Mouse (Mus musculus): ENCODE data around the gene Syngr2.

DNA sequence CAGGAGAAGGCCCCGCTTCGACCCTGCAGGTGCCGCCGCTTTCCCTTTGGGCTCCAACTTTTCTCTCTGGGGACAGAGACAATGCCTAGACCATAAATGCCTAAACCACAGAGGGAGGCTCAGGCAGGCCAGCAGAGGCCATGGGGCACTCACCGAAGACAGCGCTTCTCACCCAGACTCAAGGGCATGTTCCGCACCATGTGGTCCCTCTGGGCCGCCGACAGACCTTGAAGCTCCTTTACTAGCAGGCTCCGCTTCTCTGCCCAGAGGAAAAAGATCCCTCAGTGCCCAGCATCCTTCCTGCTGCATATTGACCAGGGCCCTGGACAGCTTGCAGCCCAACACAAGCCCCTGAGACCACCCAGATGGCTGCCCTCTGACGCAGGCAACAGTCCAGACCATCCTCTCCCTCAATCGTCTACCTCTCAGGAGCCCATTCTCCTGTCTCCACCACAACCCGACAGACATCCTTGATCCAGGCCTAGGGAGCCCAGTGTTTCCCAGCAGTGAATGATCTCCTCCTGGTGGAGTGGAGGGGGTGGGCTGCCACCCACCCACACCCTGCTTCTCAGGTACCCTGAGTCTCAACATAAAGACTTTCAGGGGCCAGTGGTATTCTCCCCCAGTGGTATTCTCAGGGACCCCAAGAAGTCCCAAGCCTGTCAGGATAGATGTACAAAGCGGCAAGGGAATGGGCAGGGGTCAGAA lies 33.2 kb upstream of the Syngr2 start:
- TF ChIP-seq CTCF (IDR thresholded peaks at IDR 0.05; ENCODE audit: low read depth, low read length) = no peak
- TF ChIP-seq TAL1 (conservative IDR thresholded peaks at IDR 0.05; ENCODE audit: low read depth, low read length) = no peak
